Mouse (Mus musculus): Measurements from ENCODE around the gene Supt6. TPM values are rescaled to one million over a fixed set of nuclear protein-coding genes. Genes with fewer than 3 reads are reported as not detected.
A peak's percentile ranks its signal among the peaks of the same experiment; 100 is the strongest.

The Supt6 gene
- polyA plus RNA-seq, 1 experiment from 2014 or later, result 30.9 TPM

DNA sequence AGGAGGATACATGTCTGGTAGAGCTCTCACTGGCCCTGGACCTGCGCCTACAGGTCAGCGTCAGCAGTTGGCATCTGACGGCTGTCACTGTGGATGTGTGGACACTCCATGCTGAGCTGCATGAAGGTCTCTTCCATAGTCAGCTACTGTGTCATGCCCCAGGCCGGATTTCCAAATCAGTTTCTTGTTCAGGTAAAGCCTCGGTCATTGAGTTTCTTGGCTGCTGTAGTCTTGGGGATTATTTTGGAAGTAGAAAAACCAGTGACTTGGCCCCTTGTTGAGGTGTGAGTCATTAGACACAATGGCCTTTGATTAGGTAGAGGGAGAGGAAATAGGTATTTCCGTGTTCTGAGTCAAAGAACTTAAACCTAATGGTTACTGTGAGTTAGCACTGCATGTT is 19.8 kb upstream of the Supt6 start:
- Histone ChIP-seq H3K4me1 (replicated peaks; ENCODE audit: control insufficient read depth, insufficient read depth, low read length) (peaks cover 10% of the 10 kb centered on the region), H3K27ac (ENCODE audit: low read depth, low read length) (no peak overlapping the region), H3K27me3 (replicated peaks; ENCODE audit: control insufficient read depth, insufficient read depth, low read length) (no peaks in the 10 kb centered on the region), H3K36me3 (ENCODE audit: control insufficient read depth, insufficient read depth, low read length) (peaks cover 55% of the 10 kb centered on the region), H3K4me2 (no peak overlapping the region), H3K9ac (ENCODE audit: low read depth, low read length) (no peak overlapping the region), H3K4me3 (ENCODE audit: low read depth, low read length) (no peak overlapping the region), H3K9me3 (ENCODE audit: control insufficient read depth, low read length) (no peaks in the 10 kb centered on the region)
- DNase-seq (ENCODE audit: low spot score) (no peak), ATAC-seq (replicated peaks; ENCODE audit: low FRiP score) (no peak)
- 88% methylated on average over 6 of the region's 6 CpGs for WGBS

DNA sequence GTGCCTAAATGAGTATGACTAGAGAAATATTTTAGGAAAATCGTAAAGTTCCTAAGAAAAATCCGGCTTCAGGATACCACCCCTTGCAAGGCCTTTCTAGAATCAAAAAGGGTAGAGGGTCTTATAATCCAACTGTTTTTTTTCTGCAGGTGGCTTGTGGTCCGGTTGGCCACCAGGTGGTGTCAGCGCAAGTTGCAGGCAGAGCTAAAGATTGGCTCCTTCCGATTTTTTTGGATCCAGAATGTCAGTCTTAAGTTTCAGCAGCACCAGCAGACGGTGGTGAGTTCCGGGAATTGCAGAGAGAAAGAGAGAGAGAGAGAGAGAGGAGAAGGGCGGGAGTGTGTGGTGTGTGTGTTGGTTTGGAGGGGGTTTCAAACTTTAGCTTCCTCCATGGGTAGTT is 16.8 kb upstream of the Supt6 start:
- ATAC-seq (replicated peaks; ENCODE audit: low FRiP score), result no peak
- Histone ChIP-seq H3K27me3 (replicated peaks; ENCODE audit: control insufficient read depth, insufficient read depth, low read length) (no peaks in the 10 kb centered on the region), H3K9ac (ENCODE audit: low read depth, low read length) (peak overlapping the region; percentile 50; the same call in 1 of the 2 replicates), H3K36me3 (ENCODE audit: control insufficient read depth, insufficient read depth, low read length) (peaks cover 35% of the 10 kb centered on the region), H3K4me3 (ENCODE audit: low read depth, low read length) (peak overlapping the region; percentile 75), H3K9me3 (ENCODE audit: control insufficient read depth, low read length) (no peaks in the 10 kb centered on the region), H3K27ac (ENCODE audit: low read depth, low read length) (no peak overlapping the region), H3K4me1 (replicated peaks; ENCODE audit: control insufficient read depth, insufficient read depth, low read length) (peaks cover 10% of the 10 kb centered on the region), H3K4me2 (peak overlapping the region; percentile 70)
- WGBS, result 2% methylated on average over 8 of the region's 8 CpGs
- DNase-seq (ENCODE audit: low spot score), result peak; percentile 46

DNA sequence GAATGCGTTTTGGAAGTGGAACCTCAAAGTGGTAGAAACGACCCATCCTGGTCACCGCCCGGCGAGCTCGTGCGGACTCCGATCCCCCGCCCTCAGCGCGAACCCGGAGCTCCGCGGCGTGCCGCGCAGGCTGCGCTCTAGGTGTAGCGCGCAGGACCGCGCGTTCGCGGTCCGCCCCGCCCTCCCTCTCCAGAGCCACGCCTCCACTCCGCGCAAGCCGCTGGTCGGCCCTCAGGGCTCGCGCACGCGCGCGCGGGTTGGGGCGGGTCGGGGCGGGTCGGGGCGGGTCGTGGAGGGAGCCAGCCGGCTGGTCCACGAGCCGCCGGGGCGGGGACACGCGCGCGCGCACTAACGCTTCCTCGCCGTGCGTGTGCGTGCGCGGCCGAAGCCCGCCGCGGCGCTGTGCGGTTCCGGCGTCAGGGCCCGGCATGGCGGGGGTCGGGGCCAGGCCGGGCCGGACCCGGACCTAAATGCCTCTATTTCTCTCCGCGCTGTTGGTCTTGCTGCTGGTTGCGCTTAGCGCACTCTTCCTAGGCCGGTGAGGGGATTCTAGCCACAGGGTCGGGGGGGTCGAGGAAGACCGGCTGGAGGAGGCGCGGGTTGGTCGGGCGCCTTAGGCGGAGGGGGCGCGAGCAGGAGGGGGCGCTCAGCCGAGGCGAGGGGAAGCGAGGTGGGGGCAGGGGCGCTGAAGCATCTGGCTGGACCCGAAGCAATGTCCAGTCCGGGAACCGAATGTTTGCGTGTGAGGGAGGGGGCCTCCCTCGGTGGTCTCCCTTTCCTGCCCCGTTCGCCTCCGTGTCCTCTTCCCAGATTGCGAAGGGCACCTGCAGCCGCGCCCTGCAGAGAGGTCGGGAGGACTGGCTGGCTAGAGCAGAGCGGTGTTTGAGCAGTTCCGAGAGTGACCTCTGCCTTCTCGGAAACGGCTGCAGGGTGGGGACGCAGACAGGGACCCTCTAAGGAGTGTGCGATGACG is 15.9 kb upstream of the Supt6 start, which contains the start of gene 2610507B11Rik:
Gene 2610507B11Rik, plus strand, starts transcription at position 373 of the 973 bp plus-strand sequence.
- Histone ChIP-seq H3K4me3 (ENCODE audit: low read depth, low read length) (peak within 1 kb of the TSS; percentile 75), H3K27ac (ENCODE audit: low read depth, low read length) (peak within 1 kb of the TSS; percentile 78), H3K9me3 (ENCODE audit: control insufficient read depth, low read length) (no peaks in the 10 kb centered on the region), H3K4me1 (replicated peaks; ENCODE audit: control insufficient read depth, insufficient read depth, low read length) (peaks cover 10% of the 10 kb centered on the region), H3K9ac (ENCODE audit: low read depth, low read length) (peak within 1 kb of the TSS; percentile 86), H3K4me2 (peak within 1 kb of the TSS; percentile 70), H3K36me3 (ENCODE audit: control insufficient read depth, insufficient read depth, low read length) (peaks cover 28% of the 10 kb centered on the region), H3K27me3 (replicated peaks; ENCODE audit: control insufficient read depth, insufficient read depth, low read length) (no peaks in the 10 kb centered on the region)
- DNase-seq (ENCODE audit: low spot score) (peak; percentile 94), ATAC-seq (replicated peaks; ENCODE audit: low FRiP score) (peak; percentile 96)
- under 1% methylated on average over 109 of the region's 115 CpGs for WGBS

DNA sequence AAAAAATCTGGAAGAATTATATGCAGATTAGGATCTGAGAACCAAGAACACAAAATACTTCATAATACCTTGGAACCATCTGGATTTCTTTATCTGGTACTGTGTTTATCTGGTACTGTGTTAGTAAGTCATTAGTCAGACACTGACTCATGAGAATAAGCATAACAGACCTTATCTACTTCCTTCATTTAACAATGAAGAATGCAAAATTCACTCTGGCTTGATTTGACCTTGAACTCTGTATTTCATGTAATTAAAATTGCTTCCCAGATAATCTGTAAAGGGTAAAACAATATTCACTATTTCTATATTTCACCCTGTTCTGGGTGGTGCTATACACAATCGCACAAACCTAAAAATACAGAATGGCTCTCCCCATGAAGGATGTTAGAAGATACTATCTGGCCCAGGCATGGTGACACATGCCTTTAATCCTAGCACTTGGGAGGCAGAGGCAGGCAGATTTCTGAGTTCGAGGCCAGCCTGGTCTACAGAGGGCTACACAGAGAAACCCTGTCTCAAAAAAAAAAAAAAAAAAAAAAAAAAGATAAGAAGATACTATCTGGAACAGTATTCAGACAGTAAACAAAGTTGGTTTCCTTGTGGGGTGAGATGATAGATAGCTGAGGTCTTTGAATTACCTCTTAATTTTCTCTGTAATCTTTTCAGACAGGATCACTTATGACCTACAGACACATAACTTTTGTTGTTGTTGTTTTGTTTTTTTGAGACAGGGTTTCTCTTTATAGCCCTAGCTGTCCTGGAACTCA is 14.9 kb upstream of the Supt6 start:
- H3K27ac ChIP-seq (ENCODE audit: low read depth, low read length), result no peak overlapping the region
- no peak for DNase-seq (ENCODE audit: low spot score)
- ATAC-seq (replicated peaks; ENCODE audit: low FRiP score), result no peak
- no peaks in the 10 kb centered on the region for H3K27me3 ChIP-seq (replicated peaks; ENCODE audit: control insufficient read depth, insufficient read depth, low read length)
- H3K4me1 ChIP-seq (replicated peaks; ENCODE audit: control insufficient read depth, insufficient read depth, low read length), result peaks cover 10% of the 10 kb centered on the region
- no peaks in the 10 kb centered on the region for H3K9me3 ChIP-seq (ENCODE audit: control insufficient read depth, low read length)
- peak overlapping the region; percentile 75 for H3K4me3 ChIP-seq (ENCODE audit: low read depth, low read length)
- 0 out of 2 replicates have a peak overlapping the region, but pooled peaks have one; percentile 40 for H3K9ac ChIP-seq (ENCODE audit: low read depth, low read length)
- H3K4me2 ChIP-seq, result peak overlapping the region; percentile 70
- 78% methylated on average over 2 of the region's 2 CpGs for WGBS
- H3K36me3 ChIP-seq (ENCODE audit: control insufficient read depth, insufficient read depth, low read length), result peaks cover 21% of the 10 kb centered on the region

DNA sequence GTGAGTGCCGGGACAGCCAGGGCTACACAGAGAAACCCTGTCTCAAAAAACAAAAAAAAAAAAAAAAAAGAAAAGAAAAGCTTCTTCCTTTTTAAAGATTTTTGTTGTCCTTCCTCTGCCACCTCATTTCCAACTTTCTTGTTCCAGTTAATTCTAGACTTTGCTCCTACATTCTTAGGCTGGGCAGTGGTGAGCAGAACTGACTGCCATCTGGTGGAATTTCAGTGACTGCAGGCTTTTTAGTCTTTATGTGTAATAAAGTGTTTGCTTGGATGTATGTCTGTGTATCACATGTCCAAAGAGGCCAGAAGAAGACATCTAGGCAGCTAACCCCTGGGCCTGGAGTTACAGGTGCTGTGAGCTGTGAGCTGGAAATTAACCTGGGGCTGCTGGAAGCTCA is 10.8 kb upstream of the Supt6 start:
- H3K4me2 ChIP-seq, result no peak overlapping the region
- H3K27ac ChIP-seq (ENCODE audit: low read depth, low read length), result no peak overlapping the region
- H3K4me3 ChIP-seq (ENCODE audit: low read depth, low read length), result no peak overlapping the region
- DNase-seq (ENCODE audit: low spot score), result no peak
- 92% methylated on average over 1 of the region's 1 CpGs for WGBS
- H3K9ac ChIP-seq (ENCODE audit: low read depth, low read length), result no peak overlapping the region
- H3K27me3 ChIP-seq (replicated peaks; ENCODE audit: control insufficient read depth, insufficient read depth, low read length), result no peaks in the 10 kb centered on the region
- H3K36me3 ChIP-seq (ENCODE audit: control insufficient read depth, insufficient read depth, low read length), result peaks cover 20% of the 10 kb centered on the region
- no peak for ATAC-seq (replicated peaks; ENCODE audit: low FRiP score)
- H3K9me3 ChIP-seq (ENCODE audit: control insufficient read depth, low read length), result no peaks in the 10 kb centered on the region
- no peaks in the 10 kb centered on the region for H3K4me1 ChIP-seq (replicated peaks; ENCODE audit: control insufficient read depth, insufficient read depth, low read length)

DNA sequence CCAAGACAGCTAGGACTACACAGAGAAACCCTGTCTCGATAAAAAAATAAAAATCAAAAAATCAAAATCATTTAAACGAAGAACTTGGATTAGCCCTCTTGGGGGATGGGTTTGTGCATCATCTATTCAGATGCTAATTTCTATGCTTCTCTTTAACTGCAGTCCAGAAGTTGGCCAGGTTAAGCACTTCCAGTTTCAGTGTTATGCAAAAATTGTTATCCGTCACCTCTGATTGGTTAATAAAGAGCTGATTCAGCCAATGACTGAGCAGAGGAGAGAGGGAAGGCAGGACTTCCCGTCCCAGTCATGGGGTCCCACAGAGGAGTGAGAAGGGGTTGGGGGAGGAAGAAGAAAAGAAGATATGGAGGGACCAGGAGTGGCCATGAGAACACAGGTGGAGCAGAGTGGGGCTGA is 1.9 kb upstream of the Supt6 start:
- 63% methylated on average over 4 of the region's 4 CpGs for WGBS
- H3K4me2 ChIP-seq, result peak overlapping the region; percentile 75

DNA sequence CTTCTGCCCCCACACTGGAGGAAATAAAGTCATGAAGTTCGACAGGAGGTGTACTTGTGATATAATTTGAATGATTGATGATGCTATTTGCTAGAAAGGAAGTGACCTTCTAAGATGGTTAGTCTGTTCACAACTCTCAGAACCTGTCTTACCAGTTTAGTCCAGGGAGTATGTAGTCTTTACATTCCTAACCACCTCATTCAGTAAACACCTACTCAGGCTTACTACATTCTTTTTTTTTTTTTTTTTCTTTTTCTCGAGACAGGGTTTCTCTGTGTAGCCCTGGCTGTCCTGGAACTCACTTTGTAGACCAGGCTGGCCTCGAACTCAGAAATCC is 1.2 kb upstream of the Supt6 start:
- WGBS, result 57% methylated on average over 3 of the region's 3 CpGs
- Histone ChIP-seq H3K36me3 (ENCODE audit: control insufficient read depth, insufficient read depth, low read length) (peaks cover 5% of the 10 kb centered on the region), H3K27ac (ENCODE audit: low read depth, low read length) (no peak overlapping the region), H3K9ac (ENCODE audit: low read depth, low read length) (no peak overlapping the region), H3K4me1 (replicated peaks; ENCODE audit: control insufficient read depth, insufficient read depth, low read length) (peaks cover 21% of the 10 kb centered on the region), H3K9me3 (ENCODE audit: control insufficient read depth, low read length) (no peaks in the 10 kb centered on the region), H3K27me3 (replicated peaks; ENCODE audit: control insufficient read depth, insufficient read depth, low read length) (no peaks in the 10 kb centered on the region), H3K4me3 (ENCODE audit: low read depth, low read length) (peak overlapping the region; percentile 99), H3K4me2 (peak overlapping the region; percentile 75)
- DNase-seq (ENCODE audit: low spot score), result no peak
- ATAC-seq (replicated peaks; ENCODE audit: low FRiP score), result no peak

More for the DNA sequence above, 1.9 kb upstream of the Supt6 start:
- H3K4me1 ChIP-seq (replicated peaks; ENCODE audit: control insufficient read depth, insufficient read depth, low read length), result peaks cover 21% of the 10 kb centered on the region
- no peak overlapping the region for H3K27ac ChIP-seq (ENCODE audit: low read depth, low read length)
- peaks cover 12% of the 10 kb centered on the region for H3K36me3 ChIP-seq (ENCODE audit: control insufficient read depth, insufficient read depth, low read length)
- ATAC-seq (replicated peaks; ENCODE audit: low FRiP score), result peak; percentile 54
- no peak for DNase-seq (ENCODE audit: low spot score)
- H3K27me3 ChIP-seq (replicated peaks; ENCODE audit: control insufficient read depth, insufficient read depth, low read length), result no peaks in the 10 kb centered on the region
- H3K9ac ChIP-seq (ENCODE audit: low read depth, low read length), result 0 out of 2 replicates have a peak overlapping the region, but pooled peaks have one; percentile 35
- H3K9me3 ChIP-seq (ENCODE audit: control insufficient read depth, low read length), result no peaks in the 10 kb centered on the region
- H3K4me3 ChIP-seq (ENCODE audit: low read depth, low read length), result peak overlapping the region; percentile 13; the same call in 1 of the 2 replicates

DNA sequence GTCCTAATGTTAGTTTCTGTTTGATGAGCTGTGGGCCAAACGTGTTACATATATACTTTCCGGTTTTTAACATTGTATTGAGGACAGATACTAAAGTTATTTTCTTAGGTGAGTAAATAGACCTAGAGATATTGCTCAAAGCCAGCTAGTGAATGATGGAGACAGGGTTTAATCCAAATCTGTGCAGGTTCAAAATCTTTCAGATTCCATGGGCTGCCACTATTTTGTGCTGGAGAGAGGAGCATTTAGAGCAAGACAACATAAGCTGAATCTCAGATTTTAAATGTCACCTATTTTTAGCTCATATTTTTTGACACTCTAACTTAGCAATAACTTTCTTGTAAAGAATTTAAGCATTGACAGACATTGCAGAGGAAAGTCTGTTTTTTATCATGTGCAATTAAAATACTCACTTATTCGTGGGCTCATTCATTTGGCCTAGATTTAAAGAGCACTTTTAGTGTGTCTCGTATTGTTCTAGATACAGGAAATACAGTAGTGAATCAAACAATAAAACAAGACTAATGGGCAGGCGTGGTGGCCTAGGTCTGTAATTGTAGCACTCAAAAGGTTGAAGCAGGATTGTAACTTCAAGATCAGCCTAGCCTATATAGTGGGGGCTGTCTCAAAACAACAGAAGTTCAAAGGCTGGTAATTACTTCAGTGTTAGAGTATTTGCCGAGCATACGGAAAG is 678 bp upstream of the Supt6 start:
- no peak overlapping the region for H3K9ac ChIP-seq (ENCODE audit: low read depth, low read length)
- peak overlapping the region; percentile 75 for H3K4me2 ChIP-seq
- H3K4me1 ChIP-seq (replicated peaks; ENCODE audit: control insufficient read depth, insufficient read depth, low read length), result peaks cover 21% of the 10 kb centered on the region
- ATAC-seq (replicated peaks; ENCODE audit: low FRiP score) (no peak), DNase-seq (ENCODE audit: low spot score) (no peak)
- peaks cover 4% of the 10 kb centered on the region; the same call in 1 of the 2 replicates for H3K36me3 ChIP-seq (ENCODE audit: control insufficient read depth, insufficient read depth, low read length)
- H3K27me3 ChIP-seq (replicated peaks; ENCODE audit: control insufficient read depth, insufficient read depth, low read length), result no peaks in the 10 kb centered on the region
- WGBS, result 51% methylated on average over 7 of the region's 7 CpGs
- H3K9me3 ChIP-seq (ENCODE audit: control insufficient read depth, low read length), result no peaks in the 10 kb centered on the region
- H3K4me3 ChIP-seq (ENCODE audit: low read depth, low read length), result peak overlapping the region; percentile 99
- peak overlapping the region; percentile 85 for H3K27ac ChIP-seq (ENCODE audit: low read depth, low read length)
